Mouse (Mus musculus): ENCODE results near the gene Vars2. TPM values are rescaled to one million over a fixed set of nuclear protein-coding genes. Genes with fewer than 3 reads are reported as not detected.
A peak's percentile ranks its signal among the peaks of the same experiment; 100 is the strongest.

The Vars2 gene
- total RNA-seq, 2 experiments from 2014 or later = 33.2 to 42.6 TPM

GRCm38 (mm10) chr17:35702605-35703004 lies 35.2 kb upstream of the Vars2 start:
- Histone ChIP-seq H3K4me3 (peak overlapping the region; percentile 75; the same call in 1 of the 2 replicates), H3K27ac (peak overlapping the region; percentile 78)
- TF ChIP-seq CTCF (IDR thresholded peaks at IDR 0.05) = no peak
- no peak for DNase-seq (ENCODE audit: extremely low spot score in 1 of 2, low spot score in 2 of 2)
- intact Hi-C loops (cut with DNase I) = loop anchor here (5.0 kb wide), 1 partner anchor 460 kb away; the partner anchor contains the start of gene Ddx39b

GRCm38 (mm10) chr17:35701978-35702461 lies 34.6 kb upstream of the Vars2 start:
- H3K4me3 ChIP-seq = peak overlapping the region; percentile 75
- intact Hi-C loops (cut with DNase I) = loop anchor here (5.0 kb wide), 1 partner anchor 460 kb away; the partner anchor contains the start of gene Ddx39b
- TF ChIP-seq CTCF (IDR thresholded peaks at IDR 0.05) = no peak

GRCm38 (mm10) chr17:35701203-35701977 lies 34.0 kb upstream of the Vars2 start:
- intact Hi-C loops (cut with DNase I) = loop anchor here (5.0 kb wide), 1 partner anchor 459 kb away; the partner anchor contains the start of gene Ddx39b
- no peak for DNase-seq (ENCODE audit: extremely low spot score in 1 of 2, low spot score in 2 of 2)
- peak overlapping the region; percentile 96 for H3K27ac ChIP-seq
- H3K4me3 ChIP-seq = peak overlapping the region; percentile 75
- TF ChIP-seq CTCF (IDR thresholded peaks at IDR 0.05) = no peak

More at GRCm38 (mm10) chr17:35701978-35702461, 34.6 kb upstream of the Vars2 start:
- no peak for DNase-seq (ENCODE audit: extremely low spot score in 1 of 2, low spot score in 2 of 2)
- H3K27ac ChIP-seq = peak overlapping the region; percentile 78

- no peak; the same call in 1 of the 2 replicates for TF ChIP-seq CTCF (IDR thresholded peaks at IDR 0.05)
- peak overlapping the region; percentile 75 for H3K4me3 ChIP-seq
- intact Hi-C loops (cut with DNase I) = loop anchor here (5.0 kb wide), 1 partner anchor 458 kb away; the partner anchor contains the start of gene Ddx39b
Observed at GRCm38 (mm10) chr17:35700371-35700961, 33.1 kb upstream of the Vars2 start.

GRCm38 (mm10) chr17:35699919-35700318 lies 32.5 kb upstream of the Vars2 start:
- DNase-seq (ENCODE audit: extremely low spot score in 1 of 2, low spot score in 2 of 2) = peak; percentile 63 to 68
- TF ChIP-seq CTCF (IDR thresholded peaks at IDR 0.05) = no peak
- H3K27ac ChIP-seq = peak overlapping the region; percentile 89
- peak overlapping the region; percentile 75 for H3K4me3 ChIP-seq
- intact Hi-C loops (cut with DNase I) = loop anchor here (5.0 kb wide), 1 partner anchor 458 kb away; the partner anchor contains the start of gene Ddx39b

More at GRCm38 (mm10) chr17:35700371-35700961, 33.1 kb upstream of the Vars2 start:
- H3K27ac ChIP-seq = peak overlapping the region; percentile 96
- peak; percentile 80 to 87 for DNase-seq (ENCODE audit: extremely low spot score in 1 of 2, low spot score in 2 of 2)

GRCm38 (mm10) chr17:35698501-35698883 lies 31.1 kb upstream of the Vars2 start:
- TF ChIP-seq CTCF (IDR thresholded peaks at IDR 0.05) = no peak
- intact Hi-C loops (cut with DNase I) = no loop called here
- Histone ChIP-seq H3K27ac (peak overlapping the region; percentile 89), H3K4me3 (peak overlapping the region; percentile 48)
- DNase-seq (ENCODE audit: extremely low spot score in 1 of 2, low spot score in 2 of 2) = no peak

GRCm38 (mm10) chr17:35697759-35698500 lies 30.5 kb upstream of the Vars2 start:
- intact Hi-C loops (cut with DNase I) = no loop called here
- peak; percentile 38 to 64 for DNase-seq (ENCODE audit: extremely low spot score in 1 of 2, low spot score in 2 of 2)
- peak overlapping the region; percentile 89 for H3K27ac ChIP-seq
- TF ChIP-seq CTCF (IDR thresholded peaks at IDR 0.05) = no peak
- peak overlapping the region; percentile 48 for H3K4me3 ChIP-seq

GRCm38 (mm10) chr17:35697429-35697758 lies 30.0 kb upstream of the Vars2 start:
- no peak for DNase-seq (ENCODE audit: extremely low spot score in 1 of 2, low spot score in 2 of 2)
- intact Hi-C loops (cut with DNase I) = no loop called here
- Histone ChIP-seq H3K4me3 (peak overlapping the region; percentile 48), H3K27ac (peak overlapping the region; percentile 89)
- TF ChIP-seq CTCF (IDR thresholded peaks at IDR 0.05) = no peak

- H3K27ac ChIP-seq = peak overlapping the region; percentile 89; the same call in 1 of the 2 replicates
- intact Hi-C loops (cut with DNase I) = no loop called here
- no peak for TF ChIP-seq CTCF (IDR thresholded peaks at IDR 0.05)
- no peak for DNase-seq (ENCODE audit: extremely low spot score in 1 of 2, low spot score in 2 of 2)
- peak overlapping the region; percentile 48 for H3K4me3 ChIP-seq
Observed at GRCm38 (mm10) chr17:35696691-35697090, 29.3 kb upstream of the Vars2 start.

- no peak overlapping the region for H3K27ac ChIP-seq
- intact Hi-C loops (cut with DNase I) = loop anchor here (2.0 kb wide), 1 partner anchor 22 kb away; the partner anchor contains the start of gene Gtf2h4
- H3K4me3 ChIP-seq = no peak overlapping the region
- no peak for DNase-seq (ENCODE audit: extremely low spot score in 1 of 2, low spot score in 2 of 2)
- peak; percentile 57 for TF ChIP-seq CTCF (IDR thresholded peaks at IDR 0.05)
Observed at GRCm38 (mm10) chr17:35695289-35695688, 27.9 kb upstream of the Vars2 start.

GRCm38 (mm10) chr17:35693906-35694305 lies 26.5 kb upstream of the Vars2 start:
- H3K4me3 ChIP-seq = no peak overlapping the region; the same call in 1 of the 2 replicates
- H3K27ac ChIP-seq = peak overlapping the region; percentile 57
- TF ChIP-seq CTCF (IDR thresholded peaks at IDR 0.05) = no peak
- intact Hi-C loops (cut with DNase I) = loop anchor here (2.0 kb wide), 1 partner anchor 21 kb away; the partner anchor contains the start of gene Gtf2h4
- no peak for DNase-seq (ENCODE audit: extremely low spot score in 1 of 2, low spot score in 2 of 2)

Data from left cerebral cortex, adult 2 months (tissue).